In genomic region chr13:63293647-63294046, GRCm38 (mm10) we compare ENCODE assay signal across 11 mouse cellular contexts.
DNase-seq lines count a peak whose midpoint lies in the region; ATAC-seq and TF ChIP-seq lines count a peak whose summit lies in the region.
"Had no signal": no experiment of that assay in that cellular context is flagged by ENCODE, and none has a peak within 500 bp of the region (broad histone marks: within the 10 kb centered on the region; RNA-seq: fewer than 3 reads in every experiment).

No protein-coding gene starts in this region.

- TF ChIP-seq CTCF in heart, postnatal 0 days (IDR thresholded peaks at IDR 0.05; ENCODE audit: low read depth), result no peak

- no peaks in the 10 kb centered on the region for H3K27me3 ChIP-seq in heart, postnatal 0 days (ENCODE audit: control insufficient read depth, insufficient read depth, low read length)
- H3K27me3 ChIP-seq in neural tube, embryonic 11.5 days (ENCODE audit: control insufficient read depth, insufficient read depth, low read length), result no peaks in the 10 kb centered on the region
- no peaks in the 10 kb centered on the region for H3K27me3 ChIP-seq in limb, embryonic 10.5 days (ENCODE audit: low read depth, poor library complexity, severe bottlenecking)
- no peaks in the 10 kb centered on the region for H3K27me3 ChIP-seq in stomach, embryonic 16.5 days (ENCODE audit: control insufficient read depth, insufficient read depth, low read length)
- H3K27me3 ChIP-seq: midbrain, embryonic 15.5 days had no signal

- no peak overlapping the region for H3K4me3 ChIP-seq in heart, postnatal 0 days (ENCODE audit: low read depth, low read length)
- no peak overlapping the region for H3K4me3 ChIP-seq in neural tube, embryonic 11.5 days (ENCODE audit: low read depth, low read length)
- H3K4me3 ChIP-seq in limb, embryonic 10.5 days, result no peak overlapping the region
- H3K4me3 ChIP-seq in stomach, embryonic 16.5 days (replicated peaks; ENCODE audit: low read length), result no peak overlapping the region
- H3K4me3 ChIP-seq: midbrain, embryonic 15.5 days had no signal

- peak overlapping the region; percentile 44 for H3K27ac ChIP-seq in heart, postnatal 0 days (ENCODE audit: low read depth)
- peak overlapping the region; percentile 40; the same call in 1 of the 2 replicates for H3K27ac ChIP-seq in neural tube, embryonic 11.5 days (ENCODE audit: low read depth, low read length)
- H3K27ac ChIP-seq in limb, embryonic 10.5 days, result 0 out of 2 replicates have a peak overlapping the region, but pooled peaks have one; percentile 67
- H3K27ac ChIP-seq in stomach, embryonic 16.5 days (ENCODE audit: low read length), result peak overlapping the region; percentile 50
- H3K27ac ChIP-seq: midbrain, embryonic 15.5 days had no signal

- no peak for DNase-seq in heart, postnatal 0 days (ENCODE audit: low spot score)
- no peak for DNase-seq in heart, postnatal 25 days (ENCODE audit: low spot score)
- DNase-seq in neural tube, embryonic 11.5 days (ENCODE audit: low spot score), result no peak
- no peak for DNase-seq in neural tube, embryonic 10.5 days (ENCODE audit: extremely low spot score, low spot score)
- no peak for DNase-seq in limb, embryonic 10.5 days (ENCODE audit: low spot score)
- DNase-seq in frontal cortex, postnatal 25 days (ENCODE audit: low spot score in 2 of 2), result no peak
- DNase-seq in layer of hippocampus, postnatal 10 days (ENCODE audit: low spot score in 2 of 2), result no peak
- DNase-seq: gastrocnemius, postnatal 25 days had no signal

- intact Hi-C loops in heart, postnatal 25 days (cut with DNase I), result loop anchor here (5.0 kb wide), 1 partner anchor 51 kb away; no protein-coding TSS in a partner anchor

- whole genome bisulfite sequencing in heart, postnatal 0 days, result 63% methylated on average over 3 of the region's 3 CpGs
- WGBS in neural tube, embryonic 11.5 days, result 31% methylated on average over 3 of the region's 3 CpGs
- 40% methylated on average over 3 of the region's 3 CpGs for WGBS in limb, embryonic 10.5 days
- WGBS in stomach, embryonic 16.5 days, result 66% methylated on average over 3 of the region's 3 CpGs

- H3K4me2 ChIP-seq in heart, postnatal 0 days (ENCODE audit: low read depth, low read length), result no peak overlapping the region
- H3K4me2 ChIP-seq in neural tube, embryonic 11.5 days (ENCODE audit: low read depth), result no peak overlapping the region
- H3K4me2 ChIP-seq in stomach, embryonic 16.5 days (ENCODE audit: low read depth, low read length), result no peak overlapping the region
- H3K4me2 ChIP-seq: midbrain, embryonic 15.5 days had no signal

- peaks cover 80% of the 10 kb centered on the region for H3K36me3 ChIP-seq in heart, postnatal 0 days (replicated peaks; ENCODE audit: control insufficient read depth, insufficient read depth, low read length)
- H3K36me3 ChIP-seq in neural tube, embryonic 11.5 days (ENCODE audit: control insufficient read depth, insufficient read depth, low read length), result peaks cover under 1% of the 10 kb centered on the region
- peaks cover 76% of the 10 kb centered on the region for H3K36me3 ChIP-seq in limb, embryonic 10.5 days
- peaks cover 9% of the 10 kb centered on the region; the same call in 1 of the 2 replicates for H3K36me3 ChIP-seq in stomach, embryonic 16.5 days (ENCODE audit: control insufficient read depth, insufficient read depth, low read length)

- H3K4me1 ChIP-seq in heart, postnatal 0 days (ENCODE audit: control insufficient read depth, insufficient read depth), result peaks cover 14% of the 10 kb centered on the region; the same call in 1 of the 2 replicates
- H3K4me1 ChIP-seq in neural tube, embryonic 11.5 days (ENCODE audit: control insufficient read depth, insufficient read depth, low read length), result peaks cover 21% of the 10 kb centered on the region
- peaks cover 49% of the 10 kb centered on the region for H3K4me1 ChIP-seq in limb, embryonic 10.5 days
- H3K4me1 ChIP-seq in stomach, embryonic 16.5 days (ENCODE audit: control insufficient read depth, insufficient read depth, low read length), result peaks cover 13% of the 10 kb centered on the region; the same call in 1 of the 2 replicates

- no peak for ATAC-seq in heart, postnatal 0 days (ENCODE audit: insufficient read depth, low read depth)
- ATAC-seq in neural tube, embryonic 11.5 days (ENCODE audit: insufficient read depth, low FRiP score, low TSS enrichment), result no peak
- no peak for ATAC-seq in stomach, embryonic 16.5 days (ENCODE audit: insufficient read depth, low FRiP score)
- ATAC-seq: midbrain, embryonic 15.5 days had no signal

- H3K9ac ChIP-seq in heart, postnatal 0 days (replicated peaks; ENCODE audit: low read depth, low read length), result no peak overlapping the region
- no peak overlapping the region for H3K9ac ChIP-seq in neural tube, embryonic 11.5 days (ENCODE audit: low read length)
- H3K9ac ChIP-seq in stomach, embryonic 16.5 days (ENCODE audit: low read length), result no peak overlapping the region; the same call in 1 of the 2 replicates
- H3K9ac ChIP-seq: midbrain, embryonic 15.5 days had no signal

- no peak for TF ChIP-seq EP300 in heart, postnatal 0 days (IDR thresholded peaks at IDR 0.05; ENCODE audit: low read depth)

- no peaks in the 10 kb centered on the region for H3K9me3 ChIP-seq in heart, postnatal 0 days (replicated peaks; ENCODE audit: control insufficient read depth, low read length)
- H3K9me3 ChIP-seq in neural tube, embryonic 11.5 days (ENCODE audit: control insufficient read depth, low read length), result no peaks in the 10 kb centered on the region
- H3K9me3 ChIP-seq in limb, embryonic 10.5 days (replicated peaks), result no peaks in the 10 kb centered on the region
- H3K9me3 ChIP-seq in stomach, embryonic 16.5 days (replicated peaks; ENCODE audit: control insufficient read depth, low read length), result no peaks in the 10 kb centered on the region
- H3K9me3 ChIP-seq: G1E; midbrain, embryonic 15.5 days had no signal
